Mouse (Mus musculus): ENCODE data around the gene 1700037C18Rik.

- TF ChIP-seq EP300 (optimal IDR thresholded peaks at IDR 0.05) (no peak), CTCF (IDR thresholded peaks at IDR 0.05; ENCODE audit: low read depth) (no peak)
Measured at GRCm38 (mm10) chr16:3951141-3951540, 42.7 kb upstream of the 1700037C18Rik start.

Measured in stomach, postnatal 0 days (tissue).